Mouse (Mus musculus): ENCODE data around the gene Cntnap2.

The Cntnap2 gene

DNA sequence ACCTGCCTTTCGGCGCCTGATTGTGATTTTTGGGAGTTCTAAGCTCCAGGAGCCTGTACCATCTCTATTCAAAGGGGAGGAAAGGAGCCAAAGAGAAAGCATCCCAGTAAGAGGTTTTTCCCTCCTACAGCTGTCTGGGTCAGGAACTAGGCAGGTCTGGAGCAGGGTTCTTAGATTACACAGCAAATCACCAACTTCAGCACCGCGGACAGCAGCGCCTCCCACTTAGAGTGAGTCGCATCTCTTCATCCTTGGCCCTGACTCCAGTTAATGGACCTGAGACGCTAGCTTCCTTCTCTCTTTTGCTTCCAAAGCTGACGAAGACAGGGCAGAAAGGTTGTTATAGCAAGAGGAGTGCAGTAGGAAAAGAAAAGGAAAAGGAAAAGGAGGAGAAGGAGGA is at the start of gene Cntnap2:
Cntnap2 (plus strand) TSS at position 267 of the 400 bp plus-strand sequence.
- peak; percentile 80 for DNase-seq (ENCODE audit: low read depth, low spot score)

DNA sequence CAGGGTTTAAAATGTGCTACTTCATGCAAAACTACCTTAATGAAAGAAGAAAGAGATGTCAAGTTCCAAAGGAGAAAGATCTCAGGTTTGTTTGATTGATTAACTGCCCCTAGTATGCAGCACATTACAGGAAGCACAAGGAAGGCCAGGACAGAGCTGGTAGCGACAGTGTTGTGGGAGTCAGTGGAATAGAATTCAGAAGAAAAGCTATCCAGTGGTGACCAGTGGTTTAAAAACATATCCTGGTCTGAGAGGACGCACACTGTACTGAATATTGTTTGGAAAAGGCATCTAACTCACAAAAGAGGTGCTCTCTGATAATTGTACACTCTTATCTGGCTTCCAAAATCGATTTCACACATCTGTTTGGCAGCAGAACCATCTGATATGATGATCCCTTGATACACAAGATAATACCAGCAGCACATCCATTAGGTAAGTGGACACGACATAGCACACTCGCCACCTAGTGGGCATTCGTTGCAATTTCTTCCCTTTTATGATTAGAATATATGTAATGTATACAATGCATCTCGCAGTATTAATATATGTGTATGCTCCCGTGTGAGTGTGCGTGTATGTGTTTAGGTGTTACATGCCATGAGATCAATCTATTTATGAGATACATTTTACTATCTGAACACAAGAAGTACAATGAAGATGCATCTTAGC is 33.0 kb upstream of the Cntnap2 start:
- peak; percentile 36 for DNase-seq (ENCODE audit: low read depth, low spot score)

DNA sequence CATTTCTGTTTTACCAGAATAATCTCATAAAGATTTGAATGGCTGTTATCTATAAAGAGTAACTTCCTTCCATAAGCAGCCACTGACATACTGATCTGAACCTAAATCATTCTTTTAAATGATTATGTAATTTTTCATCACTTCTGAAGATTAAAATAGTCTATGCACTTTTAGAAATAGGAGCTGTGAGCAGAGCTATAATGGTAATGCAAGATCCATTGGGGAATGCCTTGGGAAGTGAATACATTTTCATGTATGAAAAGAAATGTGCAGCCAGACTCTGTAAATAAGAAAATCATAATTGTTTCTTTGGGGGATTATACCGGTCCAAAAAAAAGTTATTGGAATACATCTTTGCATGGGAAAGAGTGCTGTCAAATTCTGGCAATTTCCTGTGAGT is 19.7 kb upstream of the Cntnap2 start:
- no peak for DNase-seq (ENCODE audit: low read depth, low spot score)

DNA sequence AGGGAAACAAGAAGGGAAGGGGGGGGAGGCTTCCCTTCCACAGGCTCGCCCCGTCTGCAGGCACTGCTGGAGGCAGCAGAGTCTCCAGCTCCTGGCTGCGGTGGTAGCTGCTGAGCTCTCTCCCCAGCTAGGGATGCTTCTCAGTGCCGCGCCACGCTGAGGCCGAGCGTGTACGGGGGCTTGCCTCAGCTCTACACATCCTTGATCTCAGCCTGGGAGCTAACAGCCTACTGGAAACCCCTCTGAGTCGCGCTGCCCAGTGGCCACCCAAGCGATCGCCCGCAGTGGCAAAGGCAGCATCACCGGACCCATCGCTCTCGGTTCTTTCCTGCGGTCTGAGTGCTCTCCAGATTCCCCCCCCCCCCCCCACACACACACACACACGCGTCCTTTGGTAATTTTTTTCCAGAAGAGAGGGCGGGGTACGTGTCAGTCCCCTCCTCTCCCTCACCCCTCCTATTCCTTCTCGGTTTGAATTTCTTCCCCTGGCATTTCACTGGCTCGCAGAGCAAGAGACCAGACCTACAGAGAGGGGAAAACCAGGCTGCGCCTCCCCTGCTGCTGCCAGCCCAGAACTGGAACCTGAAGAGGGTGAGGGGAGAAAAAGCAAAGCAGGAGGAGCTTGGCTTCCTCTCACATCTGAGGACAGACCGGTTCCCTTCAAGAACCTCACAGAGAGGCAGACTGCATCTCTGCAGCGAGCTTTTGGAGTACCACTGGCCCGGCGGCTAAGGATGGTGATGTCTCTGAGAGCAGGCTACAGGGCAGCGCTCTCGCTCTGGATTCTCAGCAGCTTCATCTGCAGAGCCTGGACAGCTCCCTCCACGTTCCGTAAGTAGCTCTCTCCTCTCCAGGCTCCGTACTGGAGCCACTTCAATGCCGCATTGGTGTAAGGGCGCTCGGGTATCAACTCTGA is 657 bp downstream of the Cntnap2 start:
- peak; percentile 35 for DNase-seq (ENCODE audit: low read depth, low spot score)

DNA sequence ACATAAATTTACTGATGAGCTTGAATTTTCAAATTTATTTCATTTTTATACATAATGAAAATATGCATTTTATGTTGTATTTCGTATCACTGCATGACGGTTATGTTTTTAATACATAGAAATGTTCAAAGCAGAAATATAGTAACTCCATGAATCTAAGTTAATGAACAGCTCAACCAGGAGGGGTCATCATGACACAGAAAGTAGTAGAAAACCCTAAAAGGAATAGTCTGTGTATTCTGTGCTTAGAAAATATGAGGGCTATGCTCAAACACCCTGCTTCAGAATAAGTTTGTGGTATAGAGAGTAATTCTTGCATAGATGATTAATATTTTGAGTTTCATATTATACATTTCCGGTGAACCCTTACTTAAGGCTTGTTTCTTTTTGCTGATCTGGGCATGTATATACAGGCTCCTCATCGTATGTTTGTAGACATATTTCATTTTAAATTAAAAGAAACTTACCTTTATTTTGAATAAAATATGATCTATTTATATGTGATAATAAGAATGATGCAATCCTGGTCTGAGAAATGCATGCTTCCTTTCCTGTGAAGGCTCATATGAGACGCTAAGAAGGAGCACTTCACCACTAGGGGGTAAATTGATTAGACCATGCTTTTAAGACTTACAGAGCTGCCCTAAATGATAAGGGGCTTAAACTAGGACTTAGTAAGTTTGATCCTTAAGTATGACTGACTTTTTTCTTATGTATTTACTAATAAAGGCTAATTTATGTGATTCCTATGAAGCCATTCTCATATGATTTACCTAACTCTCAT is 3.2 kb downstream of the Cntnap2 start:
- DNase-seq (ENCODE audit: low read depth, low spot score): no peak

DNA sequence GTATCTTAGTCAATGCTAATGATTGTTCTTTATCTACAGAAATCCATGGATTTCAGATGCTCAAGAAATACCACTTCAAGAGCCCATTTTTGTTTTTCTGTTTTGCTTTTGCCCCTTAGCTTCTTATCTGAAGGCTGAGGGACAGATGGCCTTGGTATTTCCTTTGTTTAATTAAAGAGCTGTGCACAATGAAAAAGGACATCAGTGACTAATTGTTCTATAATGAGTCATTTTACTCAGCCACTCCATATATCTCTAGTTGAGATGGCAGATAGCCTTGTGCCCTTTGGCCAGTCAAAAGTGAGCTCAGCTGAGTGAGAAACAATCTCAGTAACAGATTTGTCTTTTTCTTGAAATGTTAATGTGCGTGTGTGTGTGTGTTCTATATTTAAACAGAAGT is 29.1 kb downstream of the Cntnap2 start:
- no peak for DNase-seq (ENCODE audit: low read depth, low spot score)

DNA sequence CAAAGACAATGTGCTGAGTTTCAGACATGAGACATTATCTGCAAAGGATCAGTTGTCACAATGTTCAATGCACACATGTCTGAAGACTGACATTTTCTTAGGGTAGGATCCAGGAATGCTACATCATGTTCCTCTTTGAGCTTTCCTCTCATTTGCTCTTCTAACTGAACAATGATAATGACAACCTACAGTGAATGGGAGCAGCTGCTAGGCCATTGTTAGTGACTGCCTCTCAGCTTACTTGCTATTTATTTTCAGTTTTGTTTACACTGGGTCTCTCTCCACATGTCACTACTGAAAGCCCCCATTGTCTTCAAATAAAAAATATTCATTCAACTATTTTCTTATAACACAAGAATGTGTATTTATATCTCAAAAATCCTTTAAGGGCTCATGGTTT is 54.5 kb downstream of the Cntnap2 start:
- no peak for DNase-seq (ENCODE audit: low read depth, low spot score)

DNA sequence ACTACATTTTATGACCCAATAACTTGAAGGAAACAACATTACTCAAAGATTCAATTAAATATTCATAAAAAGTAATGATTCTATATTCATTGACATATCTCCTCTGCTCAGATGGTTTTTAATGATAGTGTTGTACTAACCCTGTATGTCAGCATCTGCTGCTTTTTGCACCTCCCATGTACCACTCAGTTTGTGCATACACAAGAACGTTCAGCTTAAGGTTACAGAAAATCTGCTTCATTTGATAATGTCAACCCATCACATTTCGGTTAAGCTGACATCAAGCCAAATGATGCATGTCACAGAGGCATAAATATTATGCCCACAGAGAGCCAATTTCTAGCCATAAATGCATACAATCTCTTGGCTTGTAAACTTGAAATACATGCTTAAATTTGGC is 85.7 kb downstream of the Cntnap2 start:
- DNase-seq (ENCODE audit: low read depth, low spot score): no peak

DNA sequence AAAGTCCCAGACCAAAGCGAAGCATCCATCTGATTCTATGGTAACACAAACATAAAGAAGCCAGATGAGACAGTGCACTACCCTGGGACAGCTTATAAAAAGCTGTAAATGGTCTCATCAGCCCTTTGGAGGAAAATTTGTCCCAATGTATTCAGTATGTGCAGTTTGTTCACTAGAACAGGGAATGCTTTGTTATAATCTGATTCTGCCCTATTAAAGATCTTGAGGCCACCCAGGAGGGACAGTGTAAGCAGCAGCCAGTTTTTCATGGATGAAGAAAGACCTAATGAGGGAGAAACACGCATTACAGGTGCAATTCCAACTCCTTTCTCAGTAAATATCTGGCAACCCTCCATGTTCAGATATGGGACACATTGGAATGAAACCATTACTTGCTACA is 145.9 kb downstream of the Cntnap2 start:
- DNase-seq (ENCODE audit: low read depth, low spot score): no peak

DNA sequence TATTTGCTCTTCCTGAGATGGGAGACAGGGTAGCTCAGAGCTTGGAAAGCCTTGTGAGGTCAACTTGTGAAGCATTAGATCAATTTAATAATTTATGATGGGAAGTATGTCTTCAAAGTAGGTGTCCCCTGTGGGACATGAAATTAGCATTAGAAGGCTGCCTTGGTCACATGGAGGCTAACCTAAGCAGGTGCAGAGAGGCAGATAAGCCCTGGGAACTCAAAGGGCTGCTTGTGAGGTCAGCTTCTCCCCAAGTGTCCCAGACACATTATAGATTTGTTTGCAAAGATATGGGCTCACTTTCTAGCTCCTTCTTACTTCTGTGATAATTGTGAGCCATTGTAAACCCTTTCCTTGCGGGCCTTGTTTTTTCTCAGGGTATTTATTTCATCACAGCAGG is 155.2 kb downstream of the Cntnap2 start:
- DNase-seq (ENCODE audit: low read depth, low spot score): no peak

DNA sequence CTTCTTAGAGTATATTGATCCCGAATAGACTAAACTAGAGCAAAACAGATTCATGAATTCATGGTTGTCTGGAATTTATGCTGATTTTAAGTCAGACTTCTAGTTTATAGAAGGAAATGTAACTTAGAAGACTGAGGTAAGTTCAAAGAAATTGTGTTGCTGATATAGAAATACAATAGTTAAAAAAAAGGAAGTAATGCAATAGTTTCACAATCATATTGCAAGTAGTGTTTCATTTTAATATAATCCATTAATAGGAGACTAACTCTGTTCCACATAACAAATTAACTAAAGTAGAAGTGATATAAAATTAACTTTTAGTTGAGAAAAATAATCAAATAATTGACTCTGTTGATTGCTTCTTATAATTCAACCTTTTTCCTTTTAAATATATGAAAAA is 169.8 kb downstream of the Cntnap2 start:
- DNase-seq (ENCODE audit: low read depth, low spot score): no peak

DNA sequence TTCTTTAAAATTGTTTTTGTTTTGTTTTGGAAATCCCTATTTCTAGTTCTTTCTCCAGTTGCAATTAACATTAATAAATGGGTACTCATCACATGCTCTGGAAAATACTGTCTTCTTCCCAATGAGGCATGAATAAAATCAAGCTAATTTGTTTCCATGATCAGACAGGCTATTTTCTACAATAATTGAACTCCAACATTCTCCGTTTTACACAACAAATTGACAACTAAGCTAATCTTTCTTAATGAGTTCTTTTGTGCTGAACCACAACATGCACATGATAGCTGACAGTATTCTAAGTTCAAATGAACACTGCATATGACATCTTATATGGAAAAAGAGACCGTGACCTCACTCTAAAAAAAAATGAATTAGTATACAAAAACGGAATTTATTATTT is 173.4 kb downstream of the Cntnap2 start:
- no peak for DNase-seq (ENCODE audit: low read depth, low spot score)

DNA sequence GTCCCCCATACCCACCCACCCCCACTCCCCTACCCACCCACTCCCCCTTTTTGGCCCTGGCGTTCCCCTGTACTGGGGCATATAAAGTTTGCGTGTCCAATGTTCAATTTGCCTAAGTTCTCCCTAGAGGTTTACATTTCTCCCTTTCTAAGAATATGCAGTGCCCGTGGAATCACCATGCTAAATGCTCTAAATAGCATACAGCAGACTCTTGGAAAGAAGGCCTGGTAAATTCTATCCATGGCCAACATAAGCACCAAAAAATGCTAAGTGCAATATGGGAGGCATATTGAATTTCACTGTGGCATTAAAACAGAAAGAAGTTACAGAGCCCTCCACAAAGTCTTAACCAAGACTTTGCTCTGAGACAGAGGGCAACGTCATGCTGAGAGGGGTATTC is 177.4 kb downstream of the Cntnap2 start:
- no peak for DNase-seq (ENCODE audit: low read depth, low spot score)

DNA sequence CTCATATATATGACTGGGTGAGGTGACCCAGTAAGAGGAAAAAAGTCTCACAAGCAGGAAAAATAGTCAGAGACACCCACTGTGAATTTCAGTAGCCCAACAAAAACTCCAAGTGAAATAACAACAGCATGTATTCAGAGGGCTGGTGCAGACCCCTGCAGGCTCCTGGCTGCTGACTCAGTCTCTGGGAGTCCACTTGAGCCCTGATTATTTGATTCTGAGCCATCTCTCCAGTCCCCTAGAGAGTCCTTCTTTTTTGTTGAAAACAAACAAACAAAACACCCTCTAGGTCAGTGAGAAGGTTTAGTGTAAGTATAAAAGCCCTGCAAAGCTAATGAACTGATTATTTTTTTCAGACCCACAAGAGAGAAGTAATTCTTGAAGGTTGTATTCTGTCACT is 179.0 kb downstream of the Cntnap2 start:
- no peak for DNase-seq (ENCODE audit: low read depth, low spot score)

DNA sequence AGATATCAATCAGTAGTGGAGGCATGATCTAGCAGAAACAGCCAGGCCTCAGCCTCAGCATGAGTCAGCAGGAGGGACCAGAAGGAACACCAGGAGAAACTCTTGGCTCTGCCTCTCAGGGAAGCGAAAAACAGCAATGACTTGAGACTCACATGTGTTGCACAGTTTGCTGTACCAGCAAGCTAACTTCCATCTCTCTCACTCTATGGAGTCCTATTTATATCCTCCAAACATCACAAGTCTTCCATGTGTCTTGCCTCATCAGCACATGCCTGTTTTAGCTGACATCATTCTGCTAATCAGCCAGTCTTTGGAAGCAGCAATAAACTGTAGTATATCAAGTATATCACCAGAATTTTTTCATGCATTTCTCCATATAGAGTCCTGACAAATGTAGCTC is 182.1 kb downstream of the Cntnap2 start:
- DNase-seq (ENCODE audit: low read depth, low spot score): no peak

DNA sequence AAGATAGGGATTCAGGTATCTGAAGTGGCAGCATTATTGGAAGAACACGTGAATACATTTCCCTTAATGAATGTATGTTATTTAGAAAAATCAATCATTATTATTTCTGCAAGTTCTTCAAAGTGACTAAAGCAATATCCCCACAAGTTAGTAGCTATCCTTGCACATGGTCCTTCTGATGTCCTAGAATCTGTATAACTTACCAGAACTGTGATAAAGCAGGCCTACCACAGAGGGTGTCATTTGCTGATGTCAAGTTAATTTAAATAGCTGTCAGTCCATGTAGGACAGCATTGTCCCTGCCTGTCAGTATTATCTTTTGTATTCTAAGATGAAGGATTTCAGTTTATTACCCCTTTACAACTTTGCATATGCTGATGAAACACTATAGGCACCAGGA is 185.5 kb downstream of the Cntnap2 start:
- no peak for DNase-seq (ENCODE audit: low read depth, low spot score)

DNA sequence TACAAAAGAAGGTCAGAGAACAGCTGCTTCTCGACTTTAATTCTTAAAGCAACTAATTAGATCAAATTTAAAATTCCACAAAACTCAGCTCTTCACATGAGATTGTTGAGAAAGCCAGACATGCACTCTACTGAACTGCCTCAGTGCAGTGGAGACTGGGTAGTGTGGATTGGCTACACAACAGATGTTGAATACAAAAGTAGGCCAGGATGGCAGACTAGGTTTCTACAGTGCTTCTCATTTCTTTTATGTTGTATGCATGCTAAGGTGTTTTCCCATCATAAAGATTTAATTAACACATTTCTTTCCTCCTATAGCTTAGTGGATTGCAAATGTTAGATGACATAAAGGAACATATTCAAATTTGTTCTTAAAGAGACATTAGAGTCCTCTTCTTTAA is 198.9 kb downstream of the Cntnap2 start:
- no peak for DNase-seq (ENCODE audit: low read depth, low spot score)

DNA sequence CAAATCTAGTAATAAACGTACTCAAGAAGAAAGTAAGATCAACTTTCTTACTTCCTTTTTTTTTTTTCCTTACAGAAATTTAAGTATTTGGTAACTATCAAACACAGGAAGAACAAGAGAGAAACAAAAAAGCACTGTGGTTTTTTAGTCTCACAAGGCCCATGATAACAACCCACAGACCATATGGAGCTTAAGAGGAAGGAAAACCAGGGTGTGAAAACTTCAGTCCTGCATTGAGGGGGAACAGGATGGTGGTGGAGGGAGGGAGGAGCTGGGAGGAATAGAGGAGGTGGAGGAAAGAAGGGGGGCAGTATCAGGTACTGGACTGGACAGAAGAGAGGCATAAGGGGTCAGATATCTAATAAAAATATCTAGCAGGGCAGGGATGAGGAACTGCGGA is 212.4 kb downstream of the Cntnap2 start:
- no peak for DNase-seq (ENCODE audit: low read depth, low spot score)

DNA sequence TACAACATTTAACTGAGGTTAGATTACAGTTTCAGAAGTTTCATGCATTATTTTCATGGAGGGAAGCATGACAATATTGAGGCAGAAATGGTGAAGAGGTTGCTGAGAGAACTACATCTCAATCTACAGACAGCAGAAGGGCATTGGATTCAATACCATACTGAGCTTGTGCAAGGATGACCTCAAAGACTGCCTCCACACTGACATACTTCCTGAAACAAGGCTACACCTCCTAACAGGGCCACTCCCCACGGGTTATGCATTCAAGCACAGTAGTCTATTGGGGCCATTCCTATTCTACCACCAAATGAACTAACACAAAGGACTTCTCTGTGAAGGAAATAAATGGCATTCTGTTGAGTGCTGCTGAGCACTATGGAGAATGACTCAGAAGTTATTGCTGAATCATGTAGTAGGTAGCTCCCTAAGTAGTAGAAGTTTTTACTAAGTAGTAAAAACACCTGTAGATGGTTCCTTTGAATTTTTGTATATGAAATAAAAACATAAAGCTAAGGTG is 214.2 kb downstream of the Cntnap2 start:
- DNase-seq (ENCODE audit: low read depth, low spot score): no peak

DNA sequence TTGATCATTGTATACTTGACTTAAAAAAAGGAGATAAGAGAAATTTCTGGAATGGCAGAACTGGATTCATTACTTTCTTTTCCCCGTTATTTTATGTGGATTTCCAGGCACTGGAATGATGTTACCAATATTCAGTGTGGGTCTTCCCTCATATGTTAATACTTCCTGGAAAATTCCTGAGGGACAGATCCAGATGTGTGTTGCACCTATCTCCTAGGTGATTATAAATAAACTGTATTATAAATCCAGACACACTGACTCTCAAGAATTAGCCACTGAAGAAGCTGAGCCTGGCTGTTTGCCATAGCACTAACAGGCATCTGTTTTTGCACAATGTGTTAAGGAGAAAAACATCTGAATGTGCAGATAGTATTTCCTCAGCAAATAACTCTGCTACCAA is 231.0 kb downstream of the Cntnap2 start:
- no peak for DNase-seq (ENCODE audit: low read depth, low spot score)

DNA sequence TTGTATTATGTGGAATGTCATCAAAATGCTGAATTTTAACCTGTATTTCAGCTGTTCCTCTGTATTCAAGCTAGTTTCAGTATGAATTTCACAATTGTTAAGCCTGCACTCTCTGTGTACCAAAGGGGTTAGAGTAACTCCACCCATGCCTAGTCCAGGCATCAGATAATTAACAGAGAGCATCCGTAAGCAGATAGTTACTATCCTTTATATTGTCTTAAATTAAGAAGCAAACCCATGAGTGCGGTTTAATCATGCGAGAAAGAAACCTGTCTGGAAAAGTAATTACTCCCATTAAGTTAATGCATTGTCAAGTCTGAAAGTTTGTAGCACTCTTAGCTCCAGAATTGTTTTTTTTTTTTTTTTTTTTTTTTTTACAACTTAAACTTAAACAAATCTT is 258.3 kb downstream of the Cntnap2 start:
- DNase-seq (ENCODE audit: low read depth, low spot score): no peak

DNA sequence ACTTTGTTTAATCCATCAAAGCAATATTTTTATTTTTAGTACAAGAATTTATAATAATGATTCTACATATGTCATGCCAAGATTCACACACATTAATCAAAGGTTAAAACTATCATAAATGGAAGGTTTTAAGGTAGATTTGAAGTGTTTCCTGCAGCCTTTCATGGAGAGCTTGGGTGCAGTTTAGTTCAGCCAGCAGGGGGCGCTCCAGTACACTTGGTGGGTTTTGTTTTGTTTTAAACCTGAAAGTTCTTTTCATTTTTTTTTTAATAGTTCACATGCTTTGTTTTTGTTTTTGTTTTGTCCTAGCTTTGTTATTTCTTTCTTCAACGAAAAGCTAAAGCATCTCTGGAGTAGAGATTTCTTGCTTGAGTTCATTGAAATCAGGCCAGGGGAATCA is 264.3 kb downstream of the Cntnap2 start:
- DNase-seq (ENCODE audit: low read depth, low spot score): no peak

All from forelimb bud, embryonic 11.5 days (tissue).